Mouse (Mus musculus) lung, embryonic 16.5 days (tissue): Measurements from ENCODE around the gene Cobll1. TPM values are rescaled to one million over a fixed set of nuclear protein-coding genes. Genes with fewer than 3 reads are reported as not detected.

Experiments
- polyA plus RNA-seq: library from polyadenylated mRNA; unstranded; fragments of >200 nt; fragmentation: Nextera tagmentation; extraction: Ambion mirVana; gene quantifications from 2 replicates; pipeline ENCODE4 v1.2.1, GENCODE M21; 2015

The Cobll1 gene
- polyA plus RNA-seq, 1 experiment from 2014 or later, result 11.1 TPM

Other genes with a start within 250 kb of the Cobll1 start
- gene Grb14, start 214.4 kb downstream of the Cobll1 start, polyA plus RNA-seq, result 37.8 and 40.6 TPM in 2 replicates
- gene Slc38a11, start 124.6 kb upstream of the Cobll1 start, polyA plus RNA-seq, result 0.25 TPM in 1 of 2 replicates, not detected in the other